In the genomic region with DNA sequence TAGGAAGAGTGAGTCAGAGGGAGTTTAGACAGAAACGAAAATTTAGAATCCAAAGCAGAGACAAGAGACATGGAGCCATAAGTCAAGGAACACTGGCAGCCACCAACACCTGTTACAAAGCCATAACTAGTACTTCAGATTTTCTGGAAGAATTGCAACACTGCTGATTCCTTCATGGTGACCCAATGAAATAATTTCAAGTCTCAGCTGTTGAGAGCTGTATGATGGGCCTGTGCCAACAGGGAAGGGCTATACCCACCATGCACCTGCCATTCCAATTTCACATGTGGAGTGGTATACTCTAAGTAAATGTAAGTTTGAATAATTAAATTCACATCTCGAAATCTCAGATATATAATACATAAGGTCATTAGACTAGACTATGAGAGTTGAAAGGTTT, we compare ENCODE assay signal across 16 mouse cellular contexts.
"Had no signal": no experiment of that assay in that cellular context is flagged by ENCODE, and none has a peak within 500 bp of the region (broad histone marks: within the 10 kb centered on the region; RNA-seq: fewer than 3 reads in every experiment).

No protein-coding gene starts in this region.

- H3K4me2 ChIP-seq: neural tube, embryonic 12.5 days; neural tube, embryonic 13.5 days; neural tube, embryonic 15.5 days; stomach, embryonic 15.5 days had no signal

- H3K27me3 ChIP-seq: neural tube, embryonic 12.5 days; neural tube, embryonic 13.5 days; neural tube, embryonic 15.5 days; stomach, embryonic 15.5 days had no signal

- H3K36me3 ChIP-seq: neural tube, embryonic 12.5 days; neural tube, embryonic 13.5 days; neural tube, embryonic 15.5 days; stomach, embryonic 15.5 days had no signal

- H3K4me3 ChIP-seq: neural tube, embryonic 12.5 days; neural tube, embryonic 13.5 days; neural tube, embryonic 15.5 days; stomach, embryonic 15.5 days had no signal

- DNase-seq: retina, postnatal 1 day; right cerebral cortex, adult 18-20 months; right cerebral cortex, postnatal 14 days; right cerebral cortex, postnatal 25 days; right cerebral cortex, postnatal 4 days; spleen, adult 18-20 months; thymus, adult 18-20 months; thymus, adult 2 months; thymus, postnatal 14 days; thymus, postnatal 25 days; thymus, postnatal 36 days; thymus, postnatal 4 days had no signal
